Mouse (Mus musculus) C2C12 (cell line): Measurements from ENCODE around the gene Tfap2b.

ENCODE experiments used
- CEBPB ChIP-seq: IDR thresholded peaks from one replicate; pipeline ENCODE4 v1.6.1; 2011; ENCODE audit warnings: low read depth, mild to moderate bottlenecking, control low read depth, moderate library complexity
- CTCF ChIP-seq: IDR thresholded peaks from one replicate; pipeline ENCODE4 v1.5.1; 2011; ENCODE audit not compliant: control insufficient read depth, insufficient read depth, insufficient read length
- FOSL1 ChIP-seq: IDR thresholded peaks from one replicate; pipeline ENCODE4 v1.8.0; 2011; ENCODE audit warnings: mild to moderate bottlenecking, low read length; ENCODE audit not compliant: poor library complexity, insufficient read depth, severe bottlenecking
- MAX ChIP-seq: IDR thresholded peaks from one replicate; pipeline ENCODE4 v1.6.1; 2011; ENCODE audit warnings: mild to moderate bottlenecking, control low read depth
- MYOD1 ChIP-seq: IDR thresholded peaks from one replicate; pipeline ENCODE4 v1.6.1; 2011; ENCODE audit warnings: low read depth; ENCODE audit not compliant: control insufficient read depth, insufficient read length
- MYOG ChIP-seq: IDR thresholded peaks from one replicate; pipeline ENCODE4 v1.6.1; 2011; ENCODE audit not compliant: control insufficient read depth, insufficient read length; ENCODE audit errors: extremely low read depth
- USF1 ChIP-seq: IDR thresholded peaks from one replicate; pipeline ENCODE4 v1.6.1; 2011; ENCODE audit warnings: low read depth, mild to moderate bottlenecking, control low read depth, moderate library complexity

- TF ChIP-seq USF1 (no peak), CTCF (no peak), CEBPB (no peak), MYOG (no peak), MYOD1 (no peak), MAX (no peak), FOSL1 (no peak)
Observed at GRCm38 (mm10) chr1:19234432-19235205, 25.9 kb downstream of the Tfap2b start.
